Mouse (Mus musculus) forebrain, embryonic 11.5 days (tissue): ENCODE data around the gene Eif2b4. TPM values are rescaled to one million over a fixed set of nuclear protein-coding genes. Genes with fewer than 3 reads are reported as not detected.

Experiments
- polyA plus RNA-seq: library from polyadenylated mRNA; unstranded; fragments of >200 nt; fragmentation: Nextera tagmentation; extraction: Ambion mirVana; gene quantifications from 2 replicates; pipeline ENCODE4 v1.2.1, GENCODE M21; 2014

Gene Eif2b4
- polyA plus RNA-seq, 1 experiment from 2014 or later, result 68.8 TPM

Other genes with a start within 250 kb of the Eif2b4 start
- 6.4 and 6.8 TPM in 2 replicates for gene Cgref1, start 247.8 kb downstream of the Eif2b4 start, polyA plus RNA-seq
- 106 and 114 TPM in 2 replicates for gene Preb, start 233.1 kb downstream of the Eif2b4 start, polyA plus RNA-seq
- gene Tcf23, start 224.8 kb downstream of the Eif2b4 start, polyA plus RNA-seq, result not detected in 2 replicates
- 81.8 and 86.4 TPM in 2 replicates for gene Atraid, start 145.1 kb downstream of the Eif2b4 start, polyA plus RNA-seq
- gene Slc5a6, start 144.5 kb downstream of the Eif2b4 start, polyA plus RNA-seq, result 10.8 and 10.9 TPM in 2 replicates
- 44.3 and 55.4 TPM in 2 replicates for gene Cad, start 138.7 kb downstream of the Eif2b4 start, polyA plus RNA-seq
- gene Dnajc5g, start 87.1 kb downstream of the Eif2b4 start, polyA plus RNA-seq, result not detected in 2 replicates
- 0.79 and 1.2 TPM in 2 replicates for gene Slc30a3, start 85.2 kb downstream of the Eif2b4 start, polyA plus RNA-seq
- gene Trim54, start 76.7 kb downstream of the Eif2b4 start, polyA plus RNA-seq, result not detected in 2 replicates
- not detected in 2 replicates for gene Ucn, start 54.6 kb downstream of the Eif2b4 start, polyA plus RNA-seq
- 56.3 and 57.5 TPM in 2 replicates for gene Mpv17, start 39.2 kb downstream of the Eif2b4 start, polyA plus RNA-seq
- gene Gm29609, start 13.5 kb downstream of the Eif2b4 start, polyA plus RNA-seq, result 2.1 and 2.3 TPM in 2 replicates
- 101 and 109 TPM in 2 replicates for gene Gtf3c2, start 13.3 kb downstream of the Eif2b4 start, polyA plus RNA-seq
- gene Snx17, start 203 bp downstream of the Eif2b4 start, polyA plus RNA-seq, result 142 and 144 TPM in 2 replicates
- gene Zfp513, start 8.9 kb upstream of the Eif2b4 start, polyA plus RNA-seq, result 10.0 TPM in 2 replicates
- 177 and 193 TPM in 2 replicates for gene Ppm1g, start 27.3 kb upstream of the Eif2b4 start, polyA plus RNA-seq
- gene Nrbp1, start 47.4 kb upstream of the Eif2b4 start, polyA plus RNA-seq, result 145 and 155 TPM in 2 replicates
- 0.92 TPM in 1 of 2 replicates, not detected in the other for gene Gm9970, start 47.8 kb upstream of the Eif2b4 start, polyA plus RNA-seq
- gene Krtcap3, start 58.3 kb upstream of the Eif2b4 start, polyA plus RNA-seq, result 5.0 and 5.1 TPM in 2 replicates
- 42.6 and 50.4 TPM in 2 replicates for gene Ift172, start 97.7 kb upstream of the Eif2b4 start, polyA plus RNA-seq
- 58.4 and 62.8 TPM in 2 replicates for gene Fndc4, start 102.7 kb upstream of the Eif2b4 start, polyA plus RNA-seq
- gene Gckr, start 104.0 kb upstream of the Eif2b4 start, polyA plus RNA-seq, result 0.13 TPM in 1 of 2 replicates, not detected in the other